Mouse (Mus musculus) layer of hippocampus, adult 9-10 months (tissue): ENCODE measurements around the gene Tex19.2.

Experiments
- DNase-seq: peaks from one replicate; pipeline ENCODE4 v3.0.0; 2022; ENCODE audit warnings: low spot score

The Tex19.2 gene

DNA sequence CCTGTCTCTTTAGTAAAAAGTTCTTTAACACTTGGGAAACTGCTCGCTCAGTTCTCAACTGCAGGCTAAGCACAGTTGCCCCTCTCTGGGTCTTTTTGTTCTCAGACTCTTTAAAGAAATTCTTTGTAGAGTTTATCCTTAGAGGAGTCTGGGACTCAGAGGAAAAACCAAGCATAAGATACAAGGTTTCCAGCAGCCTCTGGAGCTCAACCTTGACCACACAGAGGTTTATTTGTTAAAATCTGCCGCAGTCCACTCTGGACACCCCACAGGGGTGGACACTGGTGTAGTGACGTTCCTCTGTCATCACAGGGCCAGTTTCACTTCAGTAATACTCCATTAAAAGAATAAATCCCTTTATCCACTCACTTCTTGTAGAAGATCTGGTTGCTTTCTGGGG lies at the start of gene Tex19.2:
Gene Tex19.2, minus strand, starts transcription at position 101 of the 400 bp plus-strand sequence.
- DNase-seq = no peak

- DNase-seq = no peak
These were observed 45.3 kb upstream of the Tex19.2 start for GRCm38 (mm10) chr11:121163751-121164150.

GRCm38 (mm10) chr11:121160636-121161346 lies 42.3 kb upstream of the Tex19.2 start:
- no peak for DNase-seq

DNA sequence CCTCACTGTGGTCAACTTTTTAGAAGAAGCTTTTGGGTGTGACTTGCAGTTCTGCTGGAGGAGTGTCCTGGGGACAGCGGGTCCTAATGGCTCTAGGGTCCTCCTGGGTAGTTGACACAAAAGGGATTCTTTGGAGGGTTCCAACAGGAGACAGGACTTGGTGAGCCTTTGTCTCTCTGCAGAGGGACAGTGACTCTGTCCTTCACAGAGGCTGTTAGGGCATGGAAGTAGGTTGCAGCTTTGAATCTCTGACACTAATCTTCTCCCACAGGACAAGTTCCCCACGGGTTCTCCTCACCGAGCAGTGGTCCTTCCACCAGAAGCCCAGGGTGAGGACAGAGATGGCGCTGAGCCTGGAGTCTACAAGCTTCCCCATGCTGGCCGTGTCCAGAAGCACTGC lies 41.5 kb upstream of the Tex19.2 start, which contains the start of gene Uts2r:
Gene Uts2r, plus strand, starts transcription at position 301 of the 400 bp plus-strand sequence.
- no peak for DNase-seq

DNA sequence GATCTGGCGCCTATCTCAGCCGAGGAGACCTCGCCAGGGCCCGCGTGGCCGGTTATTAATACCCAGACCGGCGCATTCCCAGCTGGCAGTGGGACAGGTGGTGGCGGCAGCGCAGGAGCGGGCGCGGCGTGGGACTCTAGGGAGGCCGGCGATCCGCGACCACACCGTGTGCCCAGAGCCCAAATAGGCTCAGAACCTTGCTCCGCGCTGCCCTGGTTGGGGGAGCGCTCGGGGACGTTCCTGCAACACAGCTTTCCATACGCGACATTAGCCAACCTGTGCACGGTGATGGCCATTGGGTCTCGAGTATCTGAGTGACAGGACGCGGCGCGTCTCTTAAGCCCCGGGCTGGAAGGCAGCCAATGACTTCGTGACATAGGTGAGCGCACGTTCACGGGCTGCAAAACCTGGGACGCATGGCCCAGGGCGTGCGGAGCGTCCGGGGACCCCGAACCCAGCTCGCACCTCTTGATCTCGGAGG lies 38.0 kb upstream of the Tex19.2 start:
- no peak for DNase-seq

- DNase-seq = no peak
These were observed 35.7 kb upstream of the Tex19.2 start for GRCm38 (mm10) chr11:121154203-121154602.

DNA sequence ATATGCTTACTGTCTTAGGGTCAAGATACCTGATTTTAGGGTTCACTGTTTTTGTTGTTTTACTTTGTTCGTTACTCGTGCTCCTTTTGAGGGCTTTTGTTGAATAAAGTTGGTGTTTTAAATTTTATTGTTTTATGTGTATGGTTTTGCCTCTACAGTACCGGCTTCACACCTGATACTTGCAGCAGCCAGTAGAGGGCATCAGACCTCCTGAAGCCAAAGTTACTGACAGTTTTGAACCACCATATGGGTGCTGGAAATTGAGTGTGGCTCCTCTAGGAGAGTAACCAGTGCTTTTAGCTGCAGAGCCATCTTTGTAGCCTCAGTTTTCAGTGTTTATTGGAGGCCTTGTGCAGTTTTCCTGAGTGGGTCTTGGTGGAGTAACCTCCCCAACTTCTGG lies 29.7 kb upstream of the Tex19.2 start:
- no peak for DNase-seq

- no peak for DNase-seq
These were observed 27.4 kb upstream of the Tex19.2 start, which contains the start of gene Tex19.1 for GRCm38 (mm10) chr11:121145865-121146264. TSS of gene Tex19.1 (plus strand) at chr11:121146143.

- no peak for DNase-seq
These were observed 25.0 kb upstream of the Tex19.2 start for GRCm38 (mm10) chr11:121143325-121144015.

GRCm38 (mm10) chr11:121138732-121139131 lies 20.3 kb upstream of the Tex19.2 start:
- no peak for DNase-seq

- DNase-seq = no peak
These were observed 19.2 kb upstream of the Tex19.2 start for GRCm38 (mm10) chr11:121137682-121138081.

DNA sequence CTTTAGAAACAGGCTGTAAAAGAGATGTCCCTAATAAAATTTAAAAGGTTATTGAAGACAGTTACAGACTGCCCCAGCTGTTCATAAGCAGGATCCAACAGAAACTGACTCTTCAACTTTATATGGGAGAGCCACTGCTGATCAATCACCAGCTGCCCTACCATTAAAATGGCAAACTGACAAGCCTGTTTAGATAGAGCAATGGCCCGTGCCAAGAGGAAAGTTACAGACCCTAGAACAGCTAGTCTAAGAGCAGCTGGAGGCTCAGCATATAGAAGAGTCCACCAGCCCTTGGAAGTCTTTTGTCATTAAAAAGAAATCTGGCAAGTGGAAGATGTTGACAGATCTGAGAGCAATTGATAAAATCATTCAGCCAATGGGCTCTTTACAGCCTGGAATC lies 16.1 kb upstream of the Tex19.2 start:
- DNase-seq = no peak

- no peak for DNase-seq
These were observed 11.1 kb upstream of the Tex19.2 start for GRCm38 (mm10) chr11:121129616-121130015.

GRCm38 (mm10) chr11:121127441-121127840 lies 9.0 kb upstream of the Tex19.2 start:
- no peak for DNase-seq

GRCm38 (mm10) chr11:121126395-121126794 lies 7.9 kb upstream of the Tex19.2 start:
- DNase-seq = no peak

DNA sequence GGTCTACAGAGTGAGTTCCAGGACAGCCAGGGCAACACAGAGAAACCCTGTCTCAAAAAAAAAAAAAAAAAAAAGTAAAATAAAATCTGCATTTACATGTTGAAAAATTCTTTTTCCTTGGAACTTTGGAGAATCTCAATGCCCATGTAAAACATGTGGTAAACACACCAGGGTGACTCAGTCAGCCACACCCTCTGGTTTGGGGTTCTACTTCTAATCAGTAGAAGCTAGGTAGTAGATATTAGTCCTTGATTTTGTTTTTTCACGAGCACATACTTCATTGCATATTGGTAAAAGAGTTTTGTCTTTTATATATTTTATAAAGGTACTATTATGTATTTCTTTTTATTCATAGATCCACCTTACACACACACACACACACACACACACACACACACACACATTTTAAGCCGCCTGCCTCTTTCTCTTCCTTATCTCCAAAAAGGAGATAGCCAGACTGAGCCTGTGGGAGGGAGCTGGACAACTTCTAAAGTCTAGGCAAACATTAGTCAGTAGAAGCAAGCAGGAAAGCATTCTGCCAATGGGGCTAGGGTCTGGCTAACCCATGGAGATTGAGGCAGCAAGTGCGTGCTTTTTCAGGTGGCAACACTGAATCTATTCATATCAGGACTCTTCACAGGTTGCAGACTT lies 7.2 kb upstream of the Tex19.2 start:
- DNase-seq = no peak

DNA sequence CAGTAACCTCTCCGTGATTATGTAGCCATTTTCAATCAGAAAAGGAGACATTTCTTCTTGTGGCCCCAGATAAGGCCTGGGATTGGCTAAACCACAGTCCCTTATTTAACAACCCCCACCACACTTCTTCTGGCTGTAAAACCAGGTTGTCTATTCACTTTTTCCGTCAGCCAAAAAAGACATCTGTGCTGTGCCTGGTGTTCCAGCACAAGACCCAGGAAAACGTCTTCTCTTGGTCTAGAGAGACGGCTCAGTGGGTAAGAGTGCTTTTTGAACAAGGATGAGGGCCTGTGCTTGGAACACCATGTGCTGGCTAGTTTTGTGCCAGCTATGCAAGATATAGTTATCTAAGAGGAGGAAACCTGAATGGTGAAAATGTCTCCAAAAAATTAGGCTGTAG lies 5.0 kb upstream of the Tex19.2 start:
- DNase-seq = no peak

- no peak for DNase-seq
These were observed 3.7 kb upstream of the Tex19.2 start for GRCm38 (mm10) chr11:121122024-121122670.

GRCm38 (mm10) chr11:121121151-121121550 lies 2.7 kb upstream of the Tex19.2 start:
- no peak for DNase-seq

- DNase-seq = no peak
These were observed 371 bp downstream of the Tex19.2 start for GRCm38 (mm10) chr11:121118106-121118505.

- DNase-seq = no peak
These were observed 6.2 kb downstream of the Tex19.2 start for GRCm38 (mm10) chr11:121112091-121112775.

- DNase-seq = no peak
These were observed 6.9 kb downstream of the Tex19.2 start for GRCm38 (mm10) chr11:121111601-121112000.
